Mouse (Mus musculus) stomach, adult 2 months (tissue): Measurements from ENCODE around the gene Rsph3a. TPM values are rescaled to one million over a fixed set of nuclear protein-coding genes. Genes with fewer than 3 reads are reported as not detected.

Source experiments
- polyA plus RNA-seq: library from polyadenylated mRNA; depleted of rRNA; stranded (reverse); fragments of >200 nt; gene quantifications from 2 replicates; pipeline ENCODE4 v1.2.3, GENCODE M21; 2012; rRNA removed

The Rsph3a gene
- 42.0 and 89.5 TPM in 2 replicates for polyA plus RNA-seq

DNA sequence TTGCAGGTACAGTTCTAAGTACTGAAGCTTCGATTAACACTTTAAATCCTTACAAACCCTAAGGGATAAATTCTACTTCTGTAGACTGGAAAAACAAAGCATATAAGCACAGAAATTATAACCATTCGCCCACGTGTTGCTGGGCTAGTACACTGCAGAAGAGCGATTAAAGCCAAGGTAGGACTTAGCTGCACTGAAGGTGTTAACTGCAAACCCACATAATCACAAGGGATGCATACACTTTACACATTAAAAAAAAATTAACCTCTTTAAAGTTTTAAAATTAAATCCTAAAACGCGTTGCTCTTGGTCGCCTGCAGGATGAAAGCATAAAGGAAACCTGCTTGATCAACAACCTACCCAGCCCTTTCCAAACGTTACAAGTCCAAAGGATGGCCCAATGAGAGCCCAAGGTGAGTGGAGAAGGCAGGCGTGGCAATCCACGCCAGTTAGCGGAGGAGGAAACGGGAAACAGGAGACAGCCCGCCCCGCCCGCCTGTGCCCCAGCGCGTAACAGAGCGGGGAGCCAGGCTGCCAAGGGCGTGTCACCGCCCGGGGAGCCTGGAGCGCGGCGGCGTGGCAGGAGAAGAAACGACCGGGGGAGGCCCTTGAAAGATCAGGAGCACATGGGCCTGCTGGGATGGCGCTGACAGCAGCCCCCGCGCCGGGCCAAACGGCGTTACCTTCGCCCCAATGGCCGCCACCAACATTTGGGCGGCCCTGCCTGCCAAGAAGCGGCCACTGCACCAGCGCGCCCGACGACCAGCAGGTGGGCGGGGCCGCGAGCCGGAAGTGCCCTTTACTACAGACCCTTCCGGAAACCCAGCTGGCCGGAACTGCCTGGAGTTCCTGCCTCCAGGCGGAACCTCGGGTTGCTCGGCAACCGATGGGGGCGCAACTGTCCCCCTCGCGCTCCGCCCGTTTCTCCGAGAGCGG lies at the start of gene Rsph3a:
Rsph3a (plus strand) TSS at position 498 of the 936 bp plus-strand sequence.

DNA sequence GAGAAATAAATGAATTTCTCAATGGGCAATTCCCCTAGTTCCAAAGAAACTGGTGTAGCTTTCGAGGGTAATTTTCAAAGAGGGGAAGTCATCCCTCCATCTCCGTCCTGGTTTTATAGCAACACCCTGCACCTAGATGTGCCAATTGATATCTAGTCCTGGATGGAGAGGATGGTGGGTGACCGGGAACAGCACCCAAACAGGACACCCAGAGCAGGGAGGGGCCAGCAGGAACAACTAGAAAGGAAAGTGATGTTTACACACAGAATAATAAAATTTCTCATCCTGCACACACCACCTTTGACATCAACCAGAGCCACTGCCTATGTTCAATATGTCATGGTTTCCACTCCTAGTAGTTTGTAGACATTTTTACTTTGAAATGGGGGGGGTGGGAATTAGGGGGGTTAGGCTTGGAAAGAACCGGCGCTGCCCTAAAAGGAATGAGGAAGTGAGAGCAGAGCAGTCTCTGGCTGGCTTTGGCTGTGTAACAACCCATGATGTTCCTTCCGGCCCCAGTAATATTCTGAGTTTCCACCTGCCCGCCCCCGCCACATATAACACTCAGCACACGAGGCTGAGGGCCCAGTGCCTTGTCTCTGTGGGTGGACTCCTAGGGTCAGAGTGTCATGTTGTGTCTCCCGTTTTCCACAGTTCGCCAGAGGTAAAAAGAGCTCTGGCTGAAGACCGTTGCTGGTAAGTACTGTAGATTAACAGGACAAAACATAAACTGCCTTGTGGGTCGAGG lies 19.8 kb upstream of the Rsph3a start, which contains the start of gene Tagap:
Tagap (plus strand) TSS at position 588 of the 748 bp plus-strand sequence.

Other genes starting within 250 kb of the Rsph3a start
- 11.4 and 12.8 TPM in 2 replicates for gene Fndc1, start 118.3 kb upstream of the Rsph3a start, polyA plus RNA-seq
- 0.29 and 0.32 TPM in 2 replicates for gene Tagap, start 19.6 kb upstream of the Rsph3a start, polyA plus RNA-seq
- gene Gm49673, start 202.2 kb downstream of the Rsph3a start, polyA plus RNA-seq, result 2.4 TPM in 1 of 2 replicates, not detected in the other
- gene Rnaset2a, start 202.5 kb downstream of the Rsph3a start, polyA plus RNA-seq, result 14.6 and 14.8 TPM in 2 replicates
- gene Fgfr1op, start 219.9 kb downstream of the Rsph3a start, polyA plus RNA-seq, result 0.18 and 0.29 TPM in 2 replicates